Mouse (Mus musculus) gastrocnemius, adult 18-20 months (tissue): ENCODE data around the gene Pdzd7. TPM values are rescaled to one million over a fixed set of nuclear protein-coding genes. Genes with fewer than 3 reads are reported as not detected.

Source experiments
- DNase-seq: peaks from one replicate; pipeline ENCODE4 v3.0.0; 2021; ENCODE audit warnings: low spot score
- total RNA-seq, 2 experiments: library from RNA; stranded (reverse); gene quantifications; 2 replicates each; pipeline ENCODE4 v1.2.3; 2021

Gene Pdzd7
- total RNA-seq, 2 experiments from 2014 or later = 4.7 to 5.4 TPM

GRCm38 (mm10) chr19:45013581-45014225 is 31.8 kb downstream of the Pdzd7 start:
- no peak for DNase-seq

GRCm38 (mm10) chr19:45012636-45013035 is 32.9 kb downstream of the Pdzd7 start:
- DNase-seq = no peak

- DNase-seq = no peak
Measured at GRCm38 (mm10) chr19:45012219-45012618, 33.3 kb downstream of the Pdzd7 start.

GRCm38 (mm10) chr19:45010646-45011045 is 34.9 kb downstream of the Pdzd7 start:
- no peak for DNase-seq

GRCm38 (mm10) chr19:45007425-45008191 is 37.9 kb downstream of the Pdzd7 start:
- no peak for DNase-seq

GRCm38 (mm10) chr19:45007021-45007420 is 38.5 kb downstream of the Pdzd7 start:
- no peak for DNase-seq

GRCm38 (mm10) chr19:45005957-45006712 is 39.4 kb downstream of the Pdzd7 start, which contains the start of gene Mrpl43:
Mrpl43 (minus strand) TSS chr19:45006442.
- DNase-seq = peak; percentile 97

GRCm38 (mm10) chr19:45005444-45005843 is 40.1 kb downstream of the Pdzd7 start, which contains the start of gene Twnk:
Twnk (plus strand) TSS chr19:45005663.
- DNase-seq = no peak

- no peak for DNase-seq
Measured at GRCm38 (mm10) chr19:45003740-45004516, 41.6 kb downstream of the Pdzd7 start.

- DNase-seq = no peak
Measured at GRCm38 (mm10) chr19:45002301-45002700, 43.2 kb downstream of the Pdzd7 start.

- no peak for DNase-seq
Measured at GRCm38 (mm10) chr19:44999647-45000046, 45.9 kb downstream of the Pdzd7 start.

- DNase-seq = no peak
Measured at GRCm38 (mm10) chr19:44997786-44998185, 47.7 kb downstream of the Pdzd7 start.

GRCm38 (mm10) chr19:44992712-44993111 is 52.8 kb downstream of the Pdzd7 start:
- DNase-seq = no peak

- DNase-seq = no peak
Measured at GRCm38 (mm10) chr19:44992246-44992645, 53.3 kb downstream of the Pdzd7 start.

- DNase-seq = no peak
Measured at GRCm38 (mm10) chr19:44991031-44991430, 54.5 kb downstream of the Pdzd7 start.

- DNase-seq = no peak
Measured at GRCm38 (mm10) chr19:44989567-44990495, 55.7 kb downstream of the Pdzd7 start.

- no peak for DNase-seq
Measured at GRCm38 (mm10) chr19:44988831-44989566, 56.5 kb downstream of the Pdzd7 start, which contains the start of gene Sema4g. Sema4g (plus strand) TSS chr19:44989101.

GRCm38 (mm10) chr19:44988321-44988720 is 57.2 kb downstream of the Pdzd7 start:
- DNase-seq = no peak

- DNase-seq = no peak
Measured at GRCm38 (mm10) chr19:44987851-44988250, 57.7 kb downstream of the Pdzd7 start.
